Mouse (Mus musculus) macrophage (primary cell): ENCODE data around the gene Herc4. TPM values are rescaled to one million over a fixed set of nuclear protein-coding genes. Genes with fewer than 3 reads are reported as not detected.
"Not testable (repeated sequence)": the region's sequence is repeated elsewhere in the genome, so short reads cannot be mapped to it uniquely, and the experiment has no call there.

Experiments
- H3K27ac ChIP-seq: fragments of 350-480 bp; formaldehyde crosslinking; 2 replicates; pipeline ENCODE4 v1.9.0; 2021
- H3K36me3 ChIP-seq: fragments of 350-480 bp; formaldehyde crosslinking; 2 replicates; pipeline ENCODE4 v1.9.0; 2021; ENCODE audit errors: inconsistent target
- H3K4me3 ChIP-seq: fragments of 350-480 bp; formaldehyde crosslinking; 2 replicates; pipeline ENCODE4 v1.9.0; 2021; ENCODE audit errors: inconsistent target
- H3K79me2 ChIP-seq: fragments of 350-480 bp; formaldehyde crosslinking; 2 replicates; pipeline ENCODE4 v1.9.0; 2021; ENCODE audit errors: inconsistent target
- WGBS: methylation state at CpG from one replicate; pipeline ENCODE4 v1.1.7; 2026; ENCODE audit warnings: inconsistent platforms; ENCODE audit not compliant: missing documents; 5-methylcytosine and 5-hydroxymethylcytosine counted together
- polyA plus RNA-seq: library from polyadenylated mRNA; stranded (reverse); fragments of 250-400 nt; gene quantifications from 3 replicates; pipeline ENCODE4 v1.2.4, GENCODE M21; 2018; ENCODE audit warnings: inconsistent platforms

The Herc4 gene
- polyA plus RNA-seq, 1 experiment from 2014 or later, result 40.5 TPM

- WGBS, result 91% methylated on average over 7 of the region's 7 CpGs
- H3K36me3 ChIP-seq, result no peaks in the 10 kb centered on the region
- H3K4me3 ChIP-seq, result no peak overlapping the region
- H3K27ac ChIP-seq, result no peak overlapping the region
- H3K79me2 ChIP-seq, result no peaks in the 10 kb centered on the region
Observed at GRCm38 (mm10) chr10:63350666-63351065, 107.1 kb downstream of the Herc4 start.

- H3K36me3 ChIP-seq, H3K79me2 ChIP-seq, H3K27ac ChIP-seq, H3K4me3 ChIP-seq: not testable (repeated sequence)
- 97% methylated on average over 7 of the region's 7 CpGs for WGBS
Observed at GRCm38 (mm10) chr10:63351099-63351498, 107.5 kb downstream of the Herc4 start.

GRCm38 (mm10) chr10:63352111-63352510 lies 108.5 kb downstream of the Herc4 start:
- Histone ChIP-seq H3K36me3 (no peaks in the 10 kb centered on the region), H3K79me2 (no peaks in the 10 kb centered on the region), H3K27ac (no peak overlapping the region), H3K4me3 (no peak overlapping the region)
- WGBS, result 97% methylated on average over 5 of the region's 5 CpGs

GRCm38 (mm10) chr10:63360502-63360901 lies 116.9 kb downstream of the Herc4 start:
- WGBS, result 14% methylated on average over 1 of the region's 1 CpGs
- Histone ChIP-seq H3K27ac (no peak overlapping the region), H3K4me3 (no peak overlapping the region), H3K79me2 (no peaks in the 10 kb centered on the region), H3K36me3 (no peaks in the 10 kb centered on the region)

- Histone ChIP-seq H3K4me3 (no peak overlapping the region), H3K27ac (no peak overlapping the region), H3K36me3 (no peaks in the 10 kb centered on the region), H3K79me2 (no peaks in the 10 kb centered on the region)
- WGBS, result 93% methylated on average over 7 of the region's 7 CpGs
Observed at GRCm38 (mm10) chr10:63365918-63366455, 122.4 kb downstream of the Herc4 start.

GRCm38 (mm10) chr10:63367386-63367785 lies 123.8 kb downstream of the Herc4 start:
- no peak overlapping the region for H3K27ac ChIP-seq
- H3K79me2 ChIP-seq, result no peaks in the 10 kb centered on the region
- no peaks in the 10 kb centered on the region for H3K36me3 ChIP-seq
- WGBS, result 92% methylated on average over 6 of the region's 6 CpGs
- no peak overlapping the region for H3K4me3 ChIP-seq

Other genes with a start within 250 kb of the Herc4 start
- gene Hnrnph3, start 219.6 kb upstream of the Herc4 start, polyA plus RNA-seq, result 14.2 to 26.3 TPM (median 17.7 TPM) in 3 replicates
- gene Pbld2, start 219.5 kb upstream of the Herc4 start, polyA plus RNA-seq, result 0.06 to 0.36 TPM in 2 of 3 replicates, not detected in the other
- gene Pbld1, start 183.6 kb upstream of the Herc4 start, polyA plus RNA-seq, result not detected in 3 replicates
- not detected in 3 replicates for gene Atoh7, start 144.2 kb upstream of the Herc4 start, polyA plus RNA-seq
- not detected in 3 replicates for gene Mypn, start 39.9 kb upstream of the Herc4 start, polyA plus RNA-seq
- 10.9 to 13.4 TPM (median 13.3 TPM) in 3 replicates for gene Sirt1, start 137.9 kb downstream of the Herc4 start, polyA plus RNA-seq
- 9.2 to 14.2 TPM (median 9.3 TPM) in 3 replicates for gene Dnajc12, start 138.6 kb downstream of the Herc4 start, polyA plus RNA-seq
- not detected in 3 replicates for gene Gm7075, start 178.0 kb downstream of the Herc4 start, polyA plus RNA-seq
- not detected in 3 replicates for gene Ctnna3, start 186.3 kb downstream of the Herc4 start, polyA plus RNA-seq